Mouse (Mus musculus) layer of hippocampus, adult 8-10 months (tissue): ENCODE measurements around the gene Chst11. TPM values are rescaled to one million over a fixed set of nuclear protein-coding genes. Genes with fewer than 3 reads are reported as not detected.

Experiments
- DNase-seq, 2 experiments: peaks; one replicate each; pipeline ENCODE4 v3.0.0; 2022; ENCODE audit warnings: low spot score in 2 of 2
- total RNA-seq, 4 experiments: library from RNA; stranded (reverse); gene quantifications; 2 replicates each; pipeline ENCODE4 v1.2.4; 2022

Chst11 gene
- total RNA-seq, 4 experiments from 2014 or later: 50.0 to 55.8 (median 50.9) TPM

GRCm38 (mm10) chr10:83168303-83169056 is 183.2 kb downstream of the Chst11 start:
- no peak for DNase-seq

- no peak for DNase-seq
Observed at GRCm38 (mm10) chr10:83169554-83169953, 184.3 kb downstream of the Chst11 start.

DNA sequence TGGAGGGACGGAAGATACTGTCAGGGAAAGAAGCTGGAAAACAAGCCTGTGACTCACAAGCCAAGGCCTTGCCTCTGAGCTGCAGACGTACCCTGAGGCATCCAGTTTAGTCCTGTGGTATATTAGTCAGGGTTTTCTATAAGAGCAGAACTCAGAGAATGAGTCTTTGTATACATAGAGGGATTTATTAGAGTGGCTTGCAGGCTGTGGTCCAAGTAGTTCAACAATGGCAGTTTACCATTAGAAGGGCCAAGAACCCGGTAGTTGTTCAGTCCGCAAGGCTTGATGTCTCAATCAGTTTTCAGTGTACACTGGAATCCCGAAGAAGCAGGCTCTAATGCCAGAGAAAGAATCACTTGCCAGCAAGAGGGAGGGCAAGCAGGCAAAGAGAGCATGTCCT is 192.9 kb downstream of the Chst11 start:
- no peak for DNase-seq

DNA sequence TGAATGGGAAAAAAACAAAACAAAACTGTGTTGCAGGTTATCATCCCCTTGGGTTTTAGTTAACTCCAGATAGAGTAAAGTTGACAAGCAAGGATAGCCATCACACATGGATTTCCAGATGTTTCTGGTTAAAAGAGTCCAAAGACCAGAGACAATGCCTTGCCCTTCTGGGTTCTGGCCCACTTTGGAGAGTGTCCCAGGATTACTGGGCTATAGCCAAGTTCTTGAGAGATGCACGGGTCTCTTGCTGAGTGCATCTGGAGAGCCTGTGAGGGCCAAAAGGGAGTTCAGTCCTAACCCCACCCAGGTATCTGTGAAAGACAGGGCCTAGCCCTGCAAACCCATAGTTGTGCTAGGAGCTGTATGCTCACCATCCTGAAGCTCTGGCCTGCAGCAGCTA is 193.4 kb downstream of the Chst11 start:
- DNase-seq: no peak

DNA sequence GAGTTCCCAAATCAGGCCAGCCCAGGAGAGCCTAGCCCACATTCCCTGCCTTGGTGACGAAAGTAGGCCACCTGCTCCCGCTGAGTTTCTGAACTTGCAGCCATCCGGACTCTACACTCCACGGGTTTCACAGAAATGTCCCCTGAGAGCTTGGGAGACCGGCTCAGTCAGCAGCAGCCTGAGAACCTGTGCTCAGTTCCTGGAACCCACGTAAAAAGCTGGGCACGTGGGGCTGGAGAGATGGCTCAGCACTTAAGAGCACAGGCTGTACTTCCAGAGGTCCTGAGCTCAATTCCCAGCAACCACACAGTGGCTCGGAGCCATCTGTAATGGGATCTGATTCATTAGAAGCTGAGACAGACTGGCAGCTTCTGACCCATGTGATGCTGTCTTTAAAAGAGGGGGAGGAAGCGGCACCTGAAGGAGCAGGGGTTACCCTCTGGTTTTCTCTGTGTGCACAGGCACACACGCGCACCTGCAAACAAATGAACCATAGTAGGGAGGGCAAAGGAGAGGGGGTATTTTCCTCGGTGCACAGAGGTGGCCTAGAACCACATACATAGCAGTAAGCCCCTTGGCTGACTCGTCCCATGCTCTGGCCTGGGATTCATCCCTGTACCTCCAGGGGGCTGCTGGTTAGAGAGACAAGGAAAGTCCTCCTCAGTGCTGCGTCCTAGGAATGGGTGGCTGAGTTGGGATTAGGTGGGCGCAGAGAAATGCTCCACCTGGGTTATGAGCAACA is 196.7 kb downstream of the Chst11 start:
- peak; percentile 24 to 48 for DNase-seq

DNA sequence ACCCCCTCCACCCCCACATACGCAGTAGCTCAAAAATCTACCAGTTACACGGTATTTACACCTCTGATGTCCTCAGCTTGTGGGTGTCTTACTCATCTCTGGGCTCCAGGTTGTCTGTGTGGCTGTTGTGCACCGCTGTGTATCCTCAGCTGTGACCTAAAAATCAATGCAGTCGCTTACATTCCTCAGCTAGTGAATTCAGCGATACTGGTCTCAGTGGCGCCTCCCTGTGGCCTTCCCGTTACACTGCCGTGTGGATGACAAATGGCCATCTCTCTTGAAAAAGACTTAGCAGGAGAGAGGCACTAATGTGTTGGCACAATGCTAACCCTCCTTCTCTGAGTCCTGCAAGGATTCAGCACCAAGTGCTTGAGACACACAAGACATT is 197.3 kb downstream of the Chst11 start:
- peak; percentile 73 to 77 for DNase-seq

DNA sequence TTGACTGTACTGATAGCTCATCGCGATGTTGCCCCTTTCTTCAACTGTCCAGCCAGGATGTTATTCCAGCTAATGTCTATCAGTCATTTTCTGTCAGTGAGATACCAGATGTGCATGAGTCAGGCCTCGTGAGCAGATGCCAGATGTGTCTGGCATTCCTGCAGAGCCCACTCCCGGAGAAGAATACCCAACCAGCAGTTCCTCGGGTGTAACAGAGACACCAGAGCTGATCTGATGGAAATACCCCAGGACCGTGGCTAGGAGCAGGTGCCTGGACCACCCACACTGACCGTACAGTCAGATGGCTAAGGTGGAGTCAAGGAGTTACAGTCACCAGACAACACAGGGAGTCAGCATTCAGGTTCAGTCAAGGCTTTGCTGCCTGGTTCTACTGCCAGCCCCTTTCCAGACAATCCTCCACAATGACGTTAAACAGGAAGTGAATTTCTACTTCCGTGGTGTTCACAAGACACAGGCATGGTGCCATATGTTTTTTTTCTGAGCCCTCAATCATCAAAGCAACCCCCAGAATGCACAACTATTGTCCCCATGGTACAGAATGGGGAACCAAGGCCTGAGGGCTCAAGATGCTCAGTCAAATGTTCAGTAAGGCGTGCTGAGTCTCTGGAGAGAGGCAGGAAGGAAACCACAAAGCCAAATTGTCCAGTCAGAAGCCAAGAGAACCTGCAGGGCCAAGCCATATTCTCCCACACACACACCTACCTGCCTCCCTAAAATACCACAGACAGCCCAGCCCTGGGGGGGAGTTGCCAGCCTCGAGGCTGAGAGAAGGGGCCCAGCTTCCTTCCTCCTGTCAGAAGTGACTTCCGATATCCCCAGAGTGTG is 198.6 kb downstream of the Chst11 start:
- no peak for DNase-seq

GRCm38 (mm10) chr10:83184480-83185069 is 199.3 kb downstream of the Chst11 start:
- DNase-seq: peak in 1 of 2 experiments; percentile 31

DNA sequence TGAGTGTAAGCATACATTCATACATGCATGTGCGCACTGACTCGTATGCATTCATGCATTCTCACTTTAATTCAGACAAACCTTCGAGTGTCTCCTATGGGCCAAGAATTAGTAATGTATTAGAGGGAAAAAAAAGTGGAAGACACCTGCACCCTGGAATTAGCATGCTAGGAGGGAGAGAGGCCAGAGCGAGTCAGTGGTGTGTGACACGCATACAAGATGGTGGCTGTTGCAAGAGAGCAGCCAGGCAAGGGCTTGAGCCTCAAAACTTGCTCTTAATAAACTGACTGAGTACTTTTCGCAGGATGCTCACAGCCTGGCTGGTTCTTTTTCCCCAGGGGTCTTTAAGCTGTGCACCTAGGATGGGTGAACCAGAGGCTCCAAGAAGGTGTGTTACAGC is 199.8 kb downstream of the Chst11 start:
- DNase-seq: no peak

GRCm38 (mm10) chr10:83186167-83186566 is 200.9 kb downstream of the Chst11 start:
- DNase-seq: no peak

DNA sequence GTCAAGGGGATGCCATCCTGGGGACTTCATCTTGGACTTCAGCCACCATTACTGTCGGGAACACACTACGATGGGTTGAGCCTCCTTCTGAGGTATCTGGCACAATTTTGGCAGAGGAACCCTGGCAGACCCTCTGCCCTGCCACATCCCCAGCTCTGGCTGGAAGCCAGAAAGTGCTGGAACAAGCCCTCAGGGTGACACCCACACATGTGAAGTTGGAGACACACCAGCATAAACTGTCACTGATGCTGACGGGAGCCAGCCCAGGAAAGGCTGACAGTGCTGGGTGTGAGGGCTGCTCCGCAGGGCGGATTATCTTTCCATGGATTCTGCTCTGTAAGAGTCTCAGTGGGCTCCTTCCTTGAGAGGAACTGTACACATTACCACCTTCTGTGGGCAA is 201.7 kb downstream of the Chst11 start:
- peak in 1 of 2 experiments; percentile 29 for DNase-seq

- no peak for DNase-seq
Observed at GRCm38 (mm10) chr10:83189071-83189470, 203.8 kb downstream of the Chst11 start.

GRCm38 (mm10) chr10:83191476-83191875 is 206.2 kb downstream of the Chst11 start:
- no peak for DNase-seq

DNA sequence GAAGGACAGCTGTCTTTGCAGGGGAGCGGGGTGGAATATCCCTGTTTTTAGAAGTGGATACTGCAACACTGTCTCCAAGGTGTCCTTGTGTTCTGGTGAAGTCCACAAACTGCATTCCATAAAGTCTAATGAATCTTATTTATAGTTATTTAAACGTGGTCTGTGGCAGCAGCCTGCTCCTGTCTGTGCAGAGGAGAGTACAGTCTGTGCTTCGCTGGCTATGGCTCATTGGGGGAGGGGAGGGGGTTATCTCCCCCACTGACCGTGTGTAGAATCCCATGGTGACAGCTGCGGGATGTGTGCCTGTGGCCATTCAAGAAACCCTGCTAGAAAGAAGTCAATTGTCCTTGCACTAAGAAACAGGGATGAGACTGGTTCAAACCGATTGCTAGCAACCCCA is 206.7 kb downstream of the Chst11 start:
- DNase-seq: no peak

GRCm38 (mm10) chr10:83197690-83198336 is 212.5 kb downstream of the Chst11 start:
- DNase-seq: peak; percentile 56 to 80

DNA sequence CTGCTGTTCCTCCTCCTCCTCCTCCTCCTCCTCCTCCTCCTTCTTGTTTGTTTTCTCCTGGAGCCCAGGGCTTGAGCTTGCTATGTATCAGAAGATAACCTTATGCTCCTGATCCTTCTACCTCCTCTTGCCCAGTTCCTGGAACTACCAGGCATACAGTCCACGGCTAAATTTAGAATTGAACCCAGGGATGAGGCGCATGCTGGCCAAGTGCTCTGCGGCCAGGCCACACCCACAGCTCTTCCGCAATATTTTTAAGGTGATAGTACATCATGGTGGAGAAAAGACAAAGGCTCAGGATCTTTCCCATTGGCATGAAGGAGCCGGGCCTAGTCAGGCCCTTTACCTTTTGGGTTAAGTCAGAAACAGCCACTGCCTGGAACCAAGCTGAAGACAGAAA is 213.4 kb downstream of the Chst11 start:
- DNase-seq: no peak

DNA sequence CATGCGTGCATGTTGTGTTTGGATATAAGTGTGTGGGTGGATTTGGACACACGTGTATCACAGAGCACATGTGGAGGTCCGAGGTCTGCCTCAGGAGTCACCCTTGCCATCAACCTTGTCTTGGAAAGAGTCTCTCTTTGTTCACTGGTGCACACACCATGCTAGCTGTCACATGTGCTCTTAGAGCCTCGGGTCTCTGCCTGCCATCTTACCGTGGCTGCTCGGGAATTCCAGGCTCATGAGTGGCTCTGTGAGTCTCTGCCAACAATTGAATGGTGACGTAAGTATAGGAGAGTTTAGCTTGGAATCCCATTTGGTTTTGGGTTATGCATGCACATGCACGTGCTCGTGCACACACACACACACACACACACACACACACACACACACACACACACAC is 214.0 kb downstream of the Chst11 start:
- DNase-seq: no peak

DNA sequence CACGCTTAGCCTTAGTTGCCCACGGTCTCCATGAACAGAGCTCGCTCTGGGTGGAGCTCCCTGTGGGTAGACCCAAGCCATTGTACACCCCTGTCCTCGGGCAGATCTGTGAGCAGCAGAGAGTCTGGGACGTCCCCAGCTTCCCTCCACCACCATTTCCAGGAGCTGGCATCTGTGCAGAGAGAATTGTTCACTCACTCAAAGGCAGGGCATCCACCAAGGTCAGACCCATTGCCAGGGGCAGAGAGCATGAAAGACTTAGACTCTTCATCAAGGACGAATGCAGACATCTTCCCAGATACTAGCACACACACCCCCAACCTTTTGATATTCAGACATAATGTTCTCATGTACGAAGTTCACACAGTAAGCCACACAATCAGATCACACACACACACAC is 216.2 kb downstream of the Chst11 start:
- no peak for DNase-seq

DNA sequence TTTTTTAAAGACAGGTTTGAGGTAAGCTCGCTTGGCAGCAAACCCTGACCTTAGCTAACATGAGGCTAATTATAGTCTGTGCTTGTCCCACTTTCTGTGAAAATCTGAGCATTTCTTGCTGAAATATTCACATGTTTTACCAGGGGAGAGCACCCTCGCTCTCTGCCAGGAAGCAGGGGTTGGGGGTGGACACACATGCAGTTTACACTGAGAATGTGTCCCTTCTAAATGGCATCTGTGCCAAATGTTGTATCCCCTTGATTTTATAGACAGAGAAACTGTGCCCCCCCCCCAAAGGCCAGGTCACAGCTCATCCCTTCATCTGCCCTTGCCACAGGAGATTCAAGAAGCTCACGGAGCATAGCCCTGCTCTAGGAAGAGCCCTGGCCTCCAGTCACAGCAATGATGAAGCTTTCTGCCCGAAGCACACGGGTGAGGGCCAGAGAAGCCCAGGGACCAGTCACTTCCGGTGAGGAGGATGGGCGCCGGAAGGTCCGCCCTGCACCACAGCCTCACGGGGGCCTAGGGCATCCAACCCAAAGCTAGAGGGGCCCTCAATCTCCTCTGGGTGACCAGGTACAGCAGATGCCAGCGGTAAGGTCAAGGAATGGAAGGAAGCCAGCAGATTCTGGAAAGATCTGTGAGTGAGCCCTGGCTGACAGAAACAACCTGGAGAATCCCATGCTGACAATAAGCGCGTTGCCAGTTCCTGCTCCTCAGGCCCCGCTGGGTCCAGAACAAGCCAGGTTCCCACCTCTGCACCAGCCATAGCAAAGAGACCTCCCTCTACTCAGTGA is 217.8 kb downstream of the Chst11 start:
- no peak for DNase-seq

DNA sequence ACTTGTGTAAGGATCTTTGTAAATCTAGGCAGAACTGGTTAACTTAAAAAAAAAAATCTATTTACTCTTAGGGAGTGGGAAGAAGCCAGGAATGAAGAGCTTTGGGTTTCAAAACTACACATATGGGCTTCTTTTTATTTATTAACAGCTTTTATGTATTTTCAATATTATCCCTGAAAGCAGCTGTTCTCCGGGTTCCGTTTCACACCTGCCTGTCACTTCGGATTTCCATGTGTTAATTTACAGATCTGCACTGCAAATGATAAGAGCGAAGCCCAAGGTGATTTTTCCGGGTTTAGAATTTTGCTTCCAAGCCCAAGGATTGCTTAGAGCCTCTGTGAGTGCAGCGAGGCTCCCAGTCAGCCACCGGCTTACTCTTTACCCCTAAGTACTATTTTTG is 223.1 kb downstream of the Chst11 start:
- DNase-seq: no peak
